Mouse (Mus musculus) neural tube, embryonic 15.5 days (tissue): ENCODE data around the gene Gkn3. TPM values are rescaled to one million over a fixed set of nuclear protein-coding genes. Genes with fewer than 3 reads are reported as not detected.

ENCODE experiments used
- ATAC-seq: fragments of 200-750 bp; cut with Nextera tagmentation; 2 replicates; pipeline ENCODE4 v1.8.0; 2017; ENCODE audit warnings: mild to moderate bottlenecking, moderate TSS enrichment, moderate library complexity; ENCODE audit not compliant: low FRiP score
- H3K27ac ChIP-seq: fragments of 300-500 bp; sonication (generic); replicated peaks from 2 replicates; pipeline ENCODE4 v1.5.1; 2015; ENCODE audit warnings: mild to moderate bottlenecking, inconsistent platforms
- H3K27me3 ChIP-seq: fragments of 300-500 bp; sonication (generic); replicated peaks from 2 replicates; pipeline ENCODE4 v1.6.1; 2015; ENCODE audit warnings: inconsistent platforms
- H3K36me3 ChIP-seq: fragments of 300-500 bp; sonication (generic); 2 replicates; pipeline ENCODE4 v1.6.1; 2015; ENCODE audit warnings: inconsistent platforms
- H3K4me1 ChIP-seq: fragments of 300-500 bp; sonication (generic); 2 replicates; pipeline ENCODE4 v1.6.1; 2015; ENCODE audit warnings: inconsistent platforms
- H3K4me2 ChIP-seq: fragments of 300-500 bp; sonication (generic); 2 replicates; pipeline ENCODE4 v1.6.1; 2015; ENCODE audit warnings: inconsistent platforms, mild to moderate bottlenecking, moderate library complexity
- H3K4me3 ChIP-seq: fragments of 300-500 bp; sonication (generic); replicated peaks from 2 replicates; pipeline ENCODE4 v1.5.1; 2015; ENCODE audit warnings: mild to moderate bottlenecking, inconsistent platforms
- H3K9ac ChIP-seq: fragments of 300-500 bp; sonication (generic); replicated peaks from 2 replicates; pipeline ENCODE4 v1.6.1; 2015; ENCODE audit warnings: mild to moderate bottlenecking, inconsistent platforms
- H3K9me3 ChIP-seq: fragments of 300-500 bp; sonication (generic); replicated peaks from 2 replicates; pipeline ENCODE4 v1.6.1; 2016; ENCODE audit warnings: inconsistent platforms
- WGBS: fragments of 180-500 bp; shearing (Covaris S2); methylation state at CpG from one replicate; pipeline ENCODE4 v1.1.7; 2015; ENCODE audit warnings: mixed read lengths; 5-methylcytosine and 5-hydroxymethylcytosine counted together
- polyA plus RNA-seq: library from polyadenylated mRNA; unstranded; fragments of >200 nt; fragmentation: Nextera tagmentation; extraction: Ambion mirVana; gene quantifications from 2 replicates; pipeline ENCODE4 v1.2.1, GENCODE M21; 2015

The Gkn3 gene
- polyA plus RNA-seq, 1 experiment from 2014 or later: 0.42 TPM

- Histone ChIP-seq H3K9ac (no peak within 1 kb of the TSS), H3K4me1 (no peaks in the 10 kb centered on the region), H3K4me3 (no peak within 1 kb of the TSS), H3K36me3 (no peaks in the 10 kb centered on the region), H3K27ac (no peak within 1 kb of the TSS), H3K27me3 (no peaks in the 10 kb centered on the region), H3K9me3 (no peaks in the 10 kb centered on the region), H3K4me2 (no peak within 1 kb of the TSS)
- no peak for ATAC-seq
- WGBS: 96% methylated on average over 8 of the region's 8 CpGs
These were observed 37.9 kb downstream of the Gkn3 start, which contains the start of gene Gkn1 for GRCm38 (mm10) chr6:87350829-87351228. TSS of gene Gkn1 (minus strand) at chr6:87350942.

GRCm38 (mm10) chr6:87335935-87336295, 52.8 kb downstream of the Gkn3 start:
- H3K4me2 ChIP-seq: peak overlapping the region; percentile 97
- H3K9me3 ChIP-seq: no peaks in the 10 kb centered on the region
- H3K4me3 ChIP-seq: peak overlapping the region; percentile 75; the same call in 1 of the 2 replicates
- H3K9ac ChIP-seq: no peak overlapping the region
- no peaks in the 10 kb centered on the region for H3K36me3 ChIP-seq
- WGBS: 34% methylated on average over 6 of the region's 6 CpGs
- no peak for ATAC-seq
- no peaks in the 10 kb centered on the region for H3K27me3 ChIP-seq
- peaks cover 28% of the 10 kb centered on the region for H3K4me1 ChIP-seq
- H3K27ac ChIP-seq: no peak overlapping the region

GRCm38 (mm10) chr6:87335091-87335934, 53.4 kb downstream of the Gkn3 start, which contains the start of gene Antxr1:
TSS of gene Antxr1 (minus strand) at chr6:87335821.
- WGBS: under 1% methylated on average over 54 of the region's 54 CpGs
- peak within 1 kb of the TSS; percentile 75 for H3K4me3 ChIP-seq
- H3K36me3 ChIP-seq: no peaks in the 10 kb centered on the region
- H3K4me2 ChIP-seq: peak within 1 kb of the TSS; percentile 97
- H3K9ac ChIP-seq: peak within 1 kb of the TSS; percentile 78
- no peaks in the 10 kb centered on the region for H3K27me3 ChIP-seq
- H3K9me3 ChIP-seq: no peaks in the 10 kb centered on the region
- H3K27ac ChIP-seq: peak within 1 kb of the TSS; percentile 80
- peaks cover 28% of the 10 kb centered on the region for H3K4me1 ChIP-seq
- peak; percentile 76 for ATAC-seq

- 10% methylated on average over 11 of the region's 11 CpGs for WGBS
- H3K9ac ChIP-seq: peak overlapping the region; percentile 78
- H3K27ac ChIP-seq: peak overlapping the region; percentile 80
- H3K36me3 ChIP-seq: no peaks in the 10 kb centered on the region
- H3K9me3 ChIP-seq: no peaks in the 10 kb centered on the region
- peak; percentile 67; the same call in 1 of the 2 replicates for ATAC-seq
- H3K4me1 ChIP-seq: peaks cover 28% of the 10 kb centered on the region
- peak overlapping the region; percentile 97 for H3K4me2 ChIP-seq
- H3K4me3 ChIP-seq: peak overlapping the region; percentile 75
- no peaks in the 10 kb centered on the region for H3K27me3 ChIP-seq
These were observed 54.2 kb downstream of the Gkn3 start for GRCm38 (mm10) chr6:87334361-87335090.

Other genes starting within 250 kb of the Gkn3 start
- 6.4 and 6.7 TPM in 2 replicates for gene Antxr1, start 53.1 kb downstream of the Gkn3 start, polyA plus RNA-seq
- gene Gkn1, start 38.0 kb downstream of the Gkn3 start, polyA plus RNA-seq: not detected in 2 replicates
- gene Gkn2, start 15.6 kb downstream of the Gkn3 start, polyA plus RNA-seq: not detected in 2 replicates
- not detected in 2 replicates for gene Bmp10, start 40.1 kb upstream of the Gkn3 start, polyA plus RNA-seq
- 3.6 and 6.3 TPM in 2 replicates for gene Arhgap25, start 144.3 kb upstream of the Gkn3 start, polyA plus RNA-seq
- gene Prokr1, start 201.8 kb upstream of the Gkn3 start, polyA plus RNA-seq: 3.0 and 3.9 TPM in 2 replicates